Mouse (Mus musculus): ENCODE measurements at regions not wholly inside any gene's neighbourhood (a gene's known extent, or its start where the extent isn't known, plus 50 kb on each side); places are given as distances from the start of the nearest gene placed in this dataset.

DNA sequence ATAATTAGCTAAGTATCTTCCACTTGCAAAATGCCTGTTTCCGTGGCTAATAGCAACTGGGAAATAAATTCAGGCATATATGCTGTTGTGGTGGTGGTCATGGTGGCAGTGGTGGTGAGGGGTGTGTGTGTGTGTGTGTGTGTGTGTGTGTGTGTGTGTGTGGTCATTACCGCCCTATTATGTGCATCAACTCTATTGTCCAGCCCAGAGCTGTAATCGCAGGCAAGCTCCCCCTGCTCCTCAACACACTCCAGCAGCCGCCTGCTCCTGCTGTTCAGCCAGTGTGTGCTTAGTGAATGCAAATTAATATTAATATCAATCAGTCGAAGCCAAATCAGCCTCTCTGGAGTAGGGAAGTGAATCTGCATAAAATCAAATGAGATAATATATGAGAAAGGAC is 152.9 kb upstream of the Zic3 start:
- no peak for ATAC-seq (ENCODE audit: insufficient read depth, low read depth)
- Histone ChIP-seq H3K4me2 (ENCODE audit: low read depth, low read length) (no peak overlapping the region), H3K9ac (replicated peaks; ENCODE audit: low read depth, low read length) (no peak overlapping the region), H3K4me1 (ENCODE audit: control insufficient read depth, insufficient read depth) (no peaks in the 10 kb centered on the region), H3K27ac (ENCODE audit: low read depth) (no peak overlapping the region), H3K27me3 (ENCODE audit: control insufficient read depth, insufficient read depth, low read length) (no peaks in the 10 kb centered on the region), H3K9me3 (replicated peaks; ENCODE audit: control insufficient read depth, low read length) (no peaks in the 10 kb centered on the region), H3K4me3 (ENCODE audit: low read depth, low read length) (no peak overlapping the region), H3K36me3 (replicated peaks; ENCODE audit: control insufficient read depth, insufficient read depth, low read length) (no peaks in the 10 kb centered on the region)
- no peak for DNase-seq (ENCODE audit: low spot score)
- TF ChIP-seq CTCF (IDR thresholded peaks at IDR 0.05; ENCODE audit: low read depth) (no peak), EP300 (IDR thresholded peaks at IDR 0.05; ENCODE audit: low read depth) (no peak)
- 67% methylated on average over 5 of the region's 5 CpGs for WGBS

DNA sequence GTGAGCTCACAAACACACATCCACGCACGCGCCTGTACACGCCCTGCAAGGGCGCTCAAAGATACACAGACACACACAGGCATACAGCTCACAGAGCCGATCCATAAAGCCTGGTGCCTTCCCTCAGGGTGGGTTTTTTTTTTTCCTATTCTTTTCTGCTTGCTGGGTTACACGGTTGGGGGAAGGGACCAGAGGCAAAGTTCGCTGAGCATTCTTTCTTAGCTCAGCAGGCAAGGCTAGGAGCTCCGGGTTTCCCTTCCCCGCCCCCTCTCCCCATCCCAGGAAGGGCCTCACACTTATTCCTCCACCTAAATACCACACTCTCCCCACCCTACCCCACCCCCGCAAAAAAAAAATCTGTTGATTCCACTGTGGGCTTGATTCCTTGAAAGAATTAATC is 105.8 kb upstream of the Zic3 start:
- WGBS = 24% methylated on average over 11 of the region's 11 CpGs
- Histone ChIP-seq H3K4me2 (ENCODE audit: low read depth, low read length) (no peak overlapping the region), H3K27me3 (ENCODE audit: control insufficient read depth, insufficient read depth, low read length) (peaks cover 55% of the 10 kb centered on the region), H3K4me3 (ENCODE audit: low read depth, low read length) (no peak overlapping the region), H3K27ac (ENCODE audit: low read depth) (no peak overlapping the region), H3K9me3 (replicated peaks; ENCODE audit: control insufficient read depth, low read length) (no peaks in the 10 kb centered on the region), H3K36me3 (replicated peaks; ENCODE audit: control insufficient read depth, insufficient read depth, low read length) (no peaks in the 10 kb centered on the region), H3K9ac (replicated peaks; ENCODE audit: low read depth, low read length) (no peak overlapping the region), H3K4me1 (ENCODE audit: control insufficient read depth, insufficient read depth) (no peaks in the 10 kb centered on the region)
- TF ChIP-seq CTCF (IDR thresholded peaks at IDR 0.05; ENCODE audit: low read depth) (no peak), EP300 (IDR thresholded peaks at IDR 0.05; ENCODE audit: low read depth) (no peak)
- DNase-seq (ENCODE audit: low spot score) = no peak
- no peak for ATAC-seq (ENCODE audit: insufficient read depth, low read depth)

GRCm38 (mm10) chrX:57917441-57918145 is 104.9 kb upstream of the Zic3 start:
- DNase-seq (ENCODE audit: low spot score) (no peak), ATAC-seq (ENCODE audit: insufficient read depth, low read depth) (no peak)
- H3K4me3 ChIP-seq (ENCODE audit: low read depth, low read length) = no peak overlapping the region
- WGBS = 18% methylated on average over 21 of the region's 21 CpGs
- H3K9me3 ChIP-seq (replicated peaks; ENCODE audit: control insufficient read depth, low read length) = no peaks in the 10 kb centered on the region
- no peaks in the 10 kb centered on the region for H3K36me3 ChIP-seq (replicated peaks; ENCODE audit: control insufficient read depth, insufficient read depth, low read length)
- H3K4me2 ChIP-seq (ENCODE audit: low read depth, low read length) = no peak overlapping the region
- H3K9ac ChIP-seq (replicated peaks; ENCODE audit: low read depth, low read length) = no peak overlapping the region
- H3K4me1 ChIP-seq (ENCODE audit: control insufficient read depth, insufficient read depth) = no peaks in the 10 kb centered on the region
- TF ChIP-seq EP300 (IDR thresholded peaks at IDR 0.05; ENCODE audit: low read depth) (no peak), CTCF (IDR thresholded peaks at IDR 0.05; ENCODE audit: low read depth) (no peak)
- peaks cover 62% of the 10 kb centered on the region for H3K27me3 ChIP-seq (ENCODE audit: control insufficient read depth, insufficient read depth, low read length)
- no peak overlapping the region for H3K27ac ChIP-seq (ENCODE audit: low read depth)

- TF ChIP-seq CTCF (IDR thresholded peaks at IDR 0.05; ENCODE audit: low read depth) = no peak
- no peak for TF ChIP-seq EP300 (IDR thresholded peaks at IDR 0.05; ENCODE audit: low read depth)
- H3K27ac ChIP-seq (ENCODE audit: low read depth) = no peak overlapping the region
- H3K9ac ChIP-seq (replicated peaks; ENCODE audit: low read depth, low read length) = no peak overlapping the region
- no peaks in the 10 kb centered on the region for H3K9me3 ChIP-seq (replicated peaks; ENCODE audit: control insufficient read depth, low read length)
- no peak for DNase-seq (ENCODE audit: low spot score)
- peaks cover 70% of the 10 kb centered on the region for H3K27me3 ChIP-seq (ENCODE audit: control insufficient read depth, insufficient read depth, low read length)
- H3K36me3 ChIP-seq (replicated peaks; ENCODE audit: control insufficient read depth, insufficient read depth, low read length) = no peaks in the 10 kb centered on the region
- H3K4me1 ChIP-seq (ENCODE audit: control insufficient read depth, insufficient read depth) = no peaks in the 10 kb centered on the region
- 19% methylated on average over 25 of the region's 25 CpGs for WGBS
- no peak for ATAC-seq (ENCODE audit: insufficient read depth, low read depth)
- no peak overlapping the region for H3K4me3 ChIP-seq (ENCODE audit: low read depth, low read length)
- no peak overlapping the region for H3K4me2 ChIP-seq (ENCODE audit: low read depth, low read length)
These were observed 104.1 kb upstream of the Zic3 start for GRCm38 (mm10) chrX:57918181-57919115.

- 18% methylated on average over 17 of the region's 17 CpGs for WGBS
- Histone ChIP-seq H3K9ac (replicated peaks; ENCODE audit: low read depth, low read length) (no peak overlapping the region), H3K9me3 (replicated peaks; ENCODE audit: control insufficient read depth, low read length) (no peaks in the 10 kb centered on the region), H3K4me3 (ENCODE audit: low read depth, low read length) (peak overlapping the region; percentile 38), H3K36me3 (replicated peaks; ENCODE audit: control insufficient read depth, insufficient read depth, low read length) (no peaks in the 10 kb centered on the region), H3K4me2 (ENCODE audit: low read depth, low read length) (peak overlapping the region; percentile 51), H3K27me3 (ENCODE audit: control insufficient read depth, insufficient read depth, low read length) (peaks cover 74% of the 10 kb centered on the region), H3K27ac (ENCODE audit: low read depth) (no peak overlapping the region), H3K4me1 (ENCODE audit: control insufficient read depth, insufficient read depth) (no peaks in the 10 kb centered on the region)
- ATAC-seq (ENCODE audit: insufficient read depth, low read depth) (no peak), DNase-seq (ENCODE audit: low spot score) (no peak)
- TF ChIP-seq EP300 (IDR thresholded peaks at IDR 0.05; ENCODE audit: low read depth) = no peak
- no peak for TF ChIP-seq CTCF (IDR thresholded peaks at IDR 0.05; ENCODE audit: low read depth)
These were observed 102.6 kb upstream of the Zic3 start for GRCm38 (mm10) chrX:57919886-57920285.

Measured in heart, postnatal 0 days (tissue).